Mouse (Mus musculus) CD8-positive naive resting alpha-beta T cell, adult 2 months (primary cell): ENCODE measurements around the gene Anks1b.

Experiments
- DNase-seq, 2 experiments: peaks; one replicate each; pipeline ENCODE4 v3.0.0; 2022; ENCODE audit warnings: low read depth in 2 of 2, low spot score in 2 of 2

The Anks1b gene

DNA sequence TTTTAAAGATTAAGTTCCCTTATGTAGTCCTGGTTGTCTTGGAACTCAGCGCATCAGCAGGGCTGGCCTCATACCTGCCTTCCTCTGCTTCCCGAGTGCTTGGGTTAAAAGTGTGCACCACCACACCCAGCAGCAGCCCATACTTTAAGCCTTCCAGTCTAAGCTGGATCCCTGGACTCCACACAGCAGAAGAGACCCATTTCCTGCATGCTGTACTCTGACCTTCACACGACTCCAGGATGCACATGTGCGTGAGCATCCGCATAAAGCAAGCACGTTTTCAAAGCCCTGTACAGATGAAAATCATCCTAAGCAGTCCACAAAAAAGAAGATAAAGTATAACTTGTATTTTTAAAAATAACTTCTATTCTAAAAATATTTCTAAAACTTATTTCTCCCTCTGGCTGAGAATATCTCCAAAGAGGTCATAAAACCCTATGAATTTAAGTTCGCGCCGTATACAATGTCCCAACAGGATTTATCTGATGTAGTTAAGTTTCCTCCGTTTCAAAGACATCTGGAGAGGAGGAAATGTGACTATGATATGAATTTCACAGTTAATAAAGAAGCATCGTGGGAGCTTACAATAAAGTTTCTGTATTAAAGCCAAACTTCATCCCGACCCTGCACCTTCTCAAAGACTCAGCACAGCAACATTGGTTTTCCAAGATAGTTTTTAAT lies 1132.7 kb downstream of the Anks1b start:
- DNase-seq = no peak
